Mouse (Mus musculus): ENCODE data around the gene Itpr2. TPM values are rescaled to one million over a fixed set of nuclear protein-coding genes. Genes with fewer than 3 reads are reported as not detected.

Gene Itpr2
- polyA plus RNA-seq, 2 experiments: 0.64 to 1.7 TPM

GRCm38 (mm10) chr6:146458436-146458835 is 43.6 kb downstream of the Itpr2 start:
- no peak overlapping the region for H3K9ac ChIP-seq (replicated peaks)
- 39% methylated on average over 5 of the region's 5 CpGs for WGBS (ENCODE audit: insufficient replicate concordance)
- no peak overlapping the region for H3K4me2 ChIP-seq (ENCODE audit: low read depth)
- peaks cover 11 to 21% of the 10 kb centered on the region in 2 experiments for H3K4me1 ChIP-seq (replicated peaks; ENCODE audit: control insufficient read depth in 2 of 2, insufficient read depth in 2 of 2, low read length in 1 of 2)
- no peak for DNase-seq (ENCODE audit: low read depth in 3 of 3, low spot score in 3 of 3)
- H3K36me3 ChIP-seq (replicated peaks; ENCODE audit: control insufficient read depth, insufficient read depth, low read depth): no peaks in the 10 kb centered on the region
- TF ChIP-seq EP300 (IDR thresholded peaks at IDR 0.05; ENCODE audit: low read depth) (no peak), CTCF (IDR thresholded peaks at IDR 0.05; ENCODE audit: low read depth) (no peak)
- no peak overlapping the region for H3K4me3 ChIP-seq (ENCODE audit: insufficient read depth in 1 of 2, low read depth in 2 of 2, low read length in 2 of 2)
- ATAC-seq (ENCODE audit: insufficient read depth): no peak
- H3K9me3 ChIP-seq (ENCODE audit: control insufficient read depth, low read length): no peaks in the 10 kb centered on the region
- no peak overlapping the region for H3K27ac ChIP-seq
- H3K27me3 ChIP-seq (ENCODE audit: control insufficient read depth, insufficient read depth, low read length): no peaks in the 10 kb centered on the region; the same call in 1 of the 2 replicates

- 66% methylated on average over 5 of the region's 5 CpGs for WGBS (ENCODE audit: insufficient replicate concordance)
- DNase-seq (ENCODE audit: low read depth in 3 of 3, low spot score in 3 of 3) (no peak), ATAC-seq (ENCODE audit: insufficient read depth) (no peak)
- H3K9ac ChIP-seq (replicated peaks): no peak overlapping the region
- no peak for TF ChIP-seq CTCF (IDR thresholded peaks at IDR 0.05; ENCODE audit: low read depth)
- no peak for TF ChIP-seq EP300 (IDR thresholded peaks at IDR 0.05; ENCODE audit: low read depth)
- H3K27me3 ChIP-seq (ENCODE audit: control insufficient read depth, insufficient read depth, low read length): peaks cover 3% of the 10 kb centered on the region
- H3K27ac ChIP-seq: no peak overlapping the region
- H3K36me3 ChIP-seq (replicated peaks; ENCODE audit: control insufficient read depth, insufficient read depth, low read depth): no peaks in the 10 kb centered on the region
- H3K4me2 ChIP-seq (ENCODE audit: low read depth): no peak overlapping the region
- no peaks in the 10 kb centered on the region for H3K9me3 ChIP-seq (ENCODE audit: control insufficient read depth, low read length)
- no peak overlapping the region for H3K4me3 ChIP-seq (ENCODE audit: insufficient read depth in 1 of 2, low read depth in 2 of 2, low read length in 2 of 2)
- peaks cover 11 to 21% of the 10 kb centered on the region in 2 experiments for H3K4me1 ChIP-seq (replicated peaks; ENCODE audit: control insufficient read depth in 2 of 2, insufficient read depth in 2 of 2, low read length in 1 of 2)
Measured at GRCm38 (mm10) chr6:146456741-146457140, 45.3 kb downstream of the Itpr2 start.

DNA sequence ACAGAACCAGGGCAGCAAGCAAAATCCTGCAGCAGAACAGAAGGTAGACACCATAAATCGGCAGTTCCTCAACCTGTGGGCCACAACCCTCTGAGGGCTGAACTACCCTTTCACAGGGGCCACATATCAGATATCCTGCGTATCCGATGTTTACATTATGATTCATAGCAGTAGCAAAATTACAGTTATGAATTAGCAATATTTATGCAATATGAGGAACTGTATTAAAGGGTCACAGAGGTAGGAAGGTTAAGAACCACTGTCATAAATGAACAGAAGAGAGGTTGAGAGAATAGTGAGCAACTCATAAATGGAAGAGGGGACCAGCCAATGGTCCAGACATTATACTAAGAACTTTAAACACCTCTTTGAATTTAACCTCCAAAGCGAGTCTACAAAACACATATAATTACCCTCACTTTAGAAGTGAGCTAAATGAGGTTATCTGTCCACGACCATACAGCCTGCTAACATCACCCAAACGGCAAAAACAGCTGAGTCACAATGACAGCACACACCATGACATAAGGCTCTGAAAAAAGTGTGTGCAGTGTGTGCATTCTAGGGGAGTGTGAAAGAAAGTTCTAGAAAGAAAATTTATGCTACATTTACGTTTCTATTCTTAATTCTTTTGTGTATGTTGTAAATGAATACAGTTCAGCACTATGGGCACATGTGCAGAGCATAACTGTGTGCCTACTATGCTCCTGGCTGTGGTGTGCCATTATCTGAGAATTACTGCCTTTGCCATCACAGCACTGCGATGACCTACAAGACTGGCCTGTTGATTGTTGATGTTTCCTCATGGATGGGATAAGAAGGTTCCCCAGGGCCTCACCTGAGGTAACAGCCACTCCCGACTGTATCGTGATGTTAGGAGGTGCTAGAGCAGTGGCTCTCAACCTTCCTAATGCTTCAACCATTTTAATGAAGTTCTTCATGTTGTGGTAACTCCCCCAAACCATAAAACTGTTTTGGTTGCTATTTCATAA is 47.2 kb downstream of the Itpr2 start:
- WGBS (ENCODE audit: insufficient replicate concordance): 43% methylated on average over 10 of the region's 10 CpGs
- H3K9me3 ChIP-seq (ENCODE audit: control insufficient read depth, low read length): no peaks in the 10 kb centered on the region
- peak; percentile 100 for ATAC-seq (ENCODE audit: insufficient read depth)
- peaks cover 3% of the 10 kb centered on the region for H3K27me3 ChIP-seq (ENCODE audit: control insufficient read depth, insufficient read depth, low read length)
- H3K4me3 ChIP-seq (ENCODE audit: insufficient read depth in 1 of 2, low read depth in 2 of 2, low read length in 2 of 2): no peak overlapping the region
- peak overlapping the region; percentile 90 for H3K27ac ChIP-seq
- peak overlapping the region; percentile 27; the same call in 1 of the 2 replicates for H3K9ac ChIP-seq (replicated peaks)
- no peaks in the 10 kb centered on the region for H3K36me3 ChIP-seq (replicated peaks; ENCODE audit: control insufficient read depth, insufficient read depth, low read depth)
- H3K4me2 ChIP-seq (ENCODE audit: low read depth): peak overlapping the region; percentile 41
- peaks cover 11 to 21% of the 10 kb centered on the region in 2 experiments for H3K4me1 ChIP-seq (replicated peaks; ENCODE audit: control insufficient read depth in 2 of 2, insufficient read depth in 2 of 2, low read length in 1 of 2)
- DNase-seq (ENCODE audit: low read depth in 3 of 3, low spot score in 3 of 3): peak; percentile 68 to 95 (median 94)
- peak; percentile 75 for TF ChIP-seq EP300 (IDR thresholded peaks at IDR 0.05; ENCODE audit: low read depth)
- TF ChIP-seq CTCF (IDR thresholded peaks at IDR 0.05; ENCODE audit: low read depth): no peak

DNA sequence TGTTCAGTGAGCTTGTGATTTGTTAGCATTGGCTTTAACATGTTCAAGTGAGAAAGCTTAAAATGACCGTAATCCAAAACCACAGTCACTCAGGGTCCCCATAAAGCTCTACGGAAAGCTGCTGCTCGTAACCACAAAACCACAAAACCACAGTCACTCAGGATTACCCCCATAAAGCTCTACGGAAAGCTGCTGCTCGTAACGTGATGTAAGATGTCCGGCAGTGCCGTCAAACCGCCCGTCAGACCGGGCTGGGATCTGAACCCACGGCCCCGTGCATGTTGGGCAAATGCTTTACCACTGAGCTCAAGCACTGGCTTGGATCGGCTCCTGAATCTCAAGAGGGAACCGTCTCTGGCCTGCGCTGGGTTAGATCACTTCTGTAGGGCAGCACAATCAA is 49.5 kb downstream of the Itpr2 start:
- TF ChIP-seq CTCF (IDR thresholded peaks at IDR 0.05; ENCODE audit: low read depth) (no peak), EP300 (IDR thresholded peaks at IDR 0.05; ENCODE audit: low read depth) (no peak)
- no peak overlapping the region for H3K4me2 ChIP-seq (ENCODE audit: low read depth)
- H3K4me1 ChIP-seq (replicated peaks; ENCODE audit: control insufficient read depth in 2 of 2, insufficient read depth in 2 of 2, low read length in 1 of 2): peaks cover 11 to 21% of the 10 kb centered on the region in 2 experiments
- DNase-seq (ENCODE audit: low read depth in 3 of 3, low spot score in 3 of 3) (no peak), ATAC-seq (ENCODE audit: insufficient read depth) (no peak)
- 18% methylated on average over 16 of the region's 16 CpGs for WGBS (ENCODE audit: insufficient replicate concordance)
- H3K27ac ChIP-seq: no peak overlapping the region
- peaks cover 3% of the 10 kb centered on the region for H3K27me3 ChIP-seq (ENCODE audit: control insufficient read depth, insufficient read depth, low read length)
- no peak overlapping the region for H3K4me3 ChIP-seq (ENCODE audit: insufficient read depth in 1 of 2, low read depth in 2 of 2, low read length in 2 of 2)
- H3K9ac ChIP-seq (replicated peaks): no peak overlapping the region
- H3K36me3 ChIP-seq (replicated peaks; ENCODE audit: control insufficient read depth, insufficient read depth, low read depth): no peaks in the 10 kb centered on the region
- no peaks in the 10 kb centered on the region for H3K9me3 ChIP-seq (ENCODE audit: control insufficient read depth, low read length)

- TF ChIP-seq EP300 (IDR thresholded peaks at IDR 0.05; ENCODE audit: low read depth): no peak
- TF ChIP-seq CTCF (IDR thresholded peaks at IDR 0.05; ENCODE audit: low read depth): no peak
- no peak overlapping the region for H3K4me3 ChIP-seq (ENCODE audit: insufficient read depth in 1 of 2, low read depth in 2 of 2, low read length in 2 of 2)
- no peaks in the 10 kb centered on the region for H3K9me3 ChIP-seq (ENCODE audit: control insufficient read depth, low read length)
- no peak for DNase-seq (ENCODE audit: low read depth in 3 of 3, low spot score in 3 of 3)
- 0 out of 2 replicates have a peak, but pooled peaks have one; percentile 11 for ATAC-seq (ENCODE audit: insufficient read depth)
- H3K4me1 ChIP-seq (replicated peaks; ENCODE audit: control insufficient read depth in 2 of 2, insufficient read depth in 2 of 2, low read length in 1 of 2): no peaks in the 10 kb centered on the region
- no peaks in the 10 kb centered on the region for H3K27me3 ChIP-seq (ENCODE audit: control insufficient read depth, insufficient read depth, low read length)
- H3K4me2 ChIP-seq (ENCODE audit: low read depth): no peak overlapping the region
- H3K36me3 ChIP-seq (replicated peaks; ENCODE audit: control insufficient read depth, insufficient read depth, low read depth): no peaks in the 10 kb centered on the region
- WGBS (ENCODE audit: insufficient replicate concordance): 72% methylated on average over 11 of the region's 11 CpGs
- no peak overlapping the region for H3K27ac ChIP-seq
- no peak overlapping the region for H3K9ac ChIP-seq (replicated peaks)
Measured at GRCm38 (mm10) chr6:146446032-146446704, 55.9 kb downstream of the Itpr2 start.
